Mouse (Mus musculus) hindbrain, postnatal 0 days (tissue): ENCODE measurements around the gene Vmp1. TPM values are rescaled to one million over a fixed set of nuclear protein-coding genes. Genes with fewer than 3 reads are reported as not detected.

Experiments used
- ATAC-seq: fragments of 200-750 bp; cut with Nextera tagmentation; 2 replicates; pipeline ENCODE4 v1.8.0; 2017; ENCODE audit warnings: mild to moderate bottlenecking, moderate TSS enrichment, moderate library complexity
- DNase-seq: peaks from one replicate; pipeline ENCODE4 v3.0.0-alpha.2; 2015; ENCODE audit warnings: low spot score
- H3K27ac ChIP-seq: fragments of 300-500 bp; sonication (generic); 2 replicates; pipeline ENCODE4 v1.5.1; 2014; ENCODE audit warnings: mild to moderate bottlenecking
- H3K27me3 ChIP-seq: fragments of 300-500 bp; sonication (generic); 2 replicates; pipeline ENCODE4 v1.6.1; 2014; ENCODE audit warnings: low read length, mixed read lengths; ENCODE audit not compliant: insufficient read depth
- H3K36me3 ChIP-seq: fragments of 300-500 bp; sonication (generic); 2 replicates; pipeline ENCODE4 v1.6.1; 2014; ENCODE audit warnings: low read length, mixed read lengths; ENCODE audit not compliant: insufficient read depth
- H3K4me1 ChIP-seq: fragments of 300-500 bp; sonication (generic); 2 replicates; pipeline ENCODE4 v1.6.1; 2014; ENCODE audit warnings: antibody characterized with exemption, low read length, mixed read lengths; ENCODE audit not compliant: insufficient read depth
- H3K4me2 ChIP-seq: fragments of 300-500 bp; sonication (generic); 2 replicates; pipeline ENCODE4 v1.6.1; 2014; ENCODE audit warnings: low read depth, mild to moderate bottlenecking, low read length, moderate library complexity, mixed read lengths
- H3K4me3 ChIP-seq: fragments of 300-500 bp; sonication (generic); 2 replicates; pipeline ENCODE4 v1.5.1; 2014; ENCODE audit warnings: low read length
- H3K9ac ChIP-seq: fragments of 300-500 bp; sonication (generic); replicated peaks from 2 replicates; pipeline ENCODE4 v1.6.1; 2014; ENCODE audit warnings: mild to moderate bottlenecking, low read length, moderate library complexity, mixed read lengths
- H3K9me3 ChIP-seq: fragments of 300-500 bp; sonication (generic); 2 replicates; pipeline ENCODE4 v1.6.1; 2016; ENCODE audit warnings: low read length, mixed read lengths
- CTCF ChIP-seq: IDR thresholded peaks from 2 replicates; pipeline ENCODE4 v1.5.1; 2016; ENCODE audit warnings: antibody characterized with exemption, control low read depth, low read depth
- WGBS: fragments of 180-500 bp; shearing (Covaris S2); extraction: QIAGEN DNeasy Blood & Tissue Kit; methylation state at CpG from one replicate; pipeline ENCODE4 v1.1.7; 2014; 5-methylcytosine and 5-hydroxymethylcytosine counted together
- polyA plus RNA-seq: library from polyadenylated mRNA; unstranded; fragments of >200 nt; fragmentation: Nextera tagmentation; extraction: Ambion mirVana; gene quantifications from 2 replicates; pipeline ENCODE4 v1.2.1, GENCODE M21; 2015
- total RNA-seq: library from RNA; depleted of rRNA; stranded (reverse); fragments of >200 nt; gene quantifications from 2 replicates; pipeline ENCODE4 v1.2.3, GENCODE M21; 2014; rRNA removed

Gene Vmp1
- total RNA-seq (31.3 and 51.6 TPM in 2 replicates), polyA plus RNA-seq (128 and 129 TPM in 2 replicates)

DNA sequence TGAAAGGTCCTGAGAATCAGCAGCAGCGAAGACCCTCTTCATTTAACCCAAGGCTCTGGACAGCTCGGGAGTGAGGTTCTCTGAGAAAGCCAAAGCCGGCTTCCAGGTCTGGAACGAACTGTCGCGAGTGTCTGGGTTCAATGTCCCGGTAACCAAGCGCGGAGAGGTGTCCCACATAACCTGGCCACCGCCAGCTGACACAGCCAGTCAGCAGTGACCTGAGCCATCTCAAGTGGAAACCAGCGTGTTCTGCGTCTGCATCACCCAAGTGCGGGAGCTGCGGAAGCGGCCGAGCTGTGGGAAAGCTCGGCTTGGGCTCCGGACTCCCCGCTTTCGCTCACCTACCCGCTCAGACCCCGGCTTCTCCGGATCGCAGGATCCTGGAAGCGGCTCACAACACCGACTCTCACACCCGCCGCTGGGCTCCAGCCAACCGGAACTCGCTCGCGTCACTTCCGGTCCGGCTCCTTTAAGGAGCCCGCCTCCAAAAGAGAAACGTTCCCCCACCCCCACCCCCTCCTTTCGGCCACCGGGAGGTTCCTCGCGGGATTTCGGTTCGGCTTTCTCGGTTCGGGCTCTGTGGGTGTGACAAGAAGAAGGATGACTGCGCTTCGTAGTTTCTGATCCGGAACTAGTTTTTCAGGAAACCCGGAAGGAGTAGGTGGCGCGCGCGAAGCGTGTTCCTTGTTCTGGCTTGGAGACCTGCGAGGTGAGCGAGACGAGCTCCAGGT, at the start of gene Vmp1, which contains the start of gene Ptrh2:
Gene Vmp1, minus strand, starts transcription at position 442 of the 731 bp plus-strand sequence.
Gene Ptrh2, plus strand, starts transcription at position 591 of the 731 bp plus-strand sequence.
- no peaks in the 10 kb centered on the region for H3K9me3 ChIP-seq
- ATAC-seq = peak; percentile 98
- TF ChIP-seq CTCF = no peak
- peak within 1 kb of the TSS; percentile 86 for H3K4me3 ChIP-seq
- peak within 1 kb of the TSS; percentile 88 for H3K9ac ChIP-seq
- under 1% methylated on average over 56 of the region's 56 CpGs for WGBS
- no peaks in the 10 kb centered on the region for H3K36me3 ChIP-seq
- no peaks in the 10 kb centered on the region for H3K27me3 ChIP-seq
- DNase-seq = peak; percentile 98
- peak within 1 kb of the TSS; percentile 88 for H3K27ac ChIP-seq
- peak within 1 kb of the TSS; percentile 80 for H3K4me2 ChIP-seq
- H3K4me1 ChIP-seq = peaks cover 15% of the 10 kb centered on the region

DNA sequence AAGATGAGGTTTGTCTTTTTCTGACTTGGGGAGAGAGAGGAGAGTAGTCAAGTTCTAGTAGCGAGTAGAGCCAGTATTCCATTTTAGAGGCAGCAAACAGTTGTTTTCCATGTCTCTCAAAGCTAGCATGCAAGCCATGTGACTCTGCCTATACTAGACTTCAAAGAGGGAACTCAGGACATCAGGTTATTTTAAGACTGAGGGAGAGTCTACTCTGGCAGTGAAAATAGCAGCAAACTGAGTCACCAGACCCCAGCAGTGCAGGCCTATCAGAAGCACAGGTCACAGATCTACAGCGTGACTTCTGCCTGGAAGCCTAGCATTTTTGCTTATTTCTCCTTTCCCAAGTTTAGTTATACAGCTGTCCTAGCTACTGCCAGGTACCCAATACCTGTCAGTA, 47.8 kb upstream of the Vmp1 start:
- H3K36me3 ChIP-seq = peaks cover 14% of the 10 kb centered on the region
- H3K27me3 ChIP-seq = no peaks in the 10 kb centered on the region
- DNase-seq = no peak
- no peak overlapping the region for H3K9ac ChIP-seq
- no peaks in the 10 kb centered on the region for H3K4me1 ChIP-seq
- H3K9me3 ChIP-seq = no peaks in the 10 kb centered on the region
- 89% methylated on average over 2 of the region's 2 CpGs for WGBS
- TF ChIP-seq CTCF = no peak
- no peak overlapping the region for H3K4me3 ChIP-seq
- H3K4me2 ChIP-seq = no peak overlapping the region
- ATAC-seq = no peak
- no peak overlapping the region for H3K27ac ChIP-seq

DNA sequence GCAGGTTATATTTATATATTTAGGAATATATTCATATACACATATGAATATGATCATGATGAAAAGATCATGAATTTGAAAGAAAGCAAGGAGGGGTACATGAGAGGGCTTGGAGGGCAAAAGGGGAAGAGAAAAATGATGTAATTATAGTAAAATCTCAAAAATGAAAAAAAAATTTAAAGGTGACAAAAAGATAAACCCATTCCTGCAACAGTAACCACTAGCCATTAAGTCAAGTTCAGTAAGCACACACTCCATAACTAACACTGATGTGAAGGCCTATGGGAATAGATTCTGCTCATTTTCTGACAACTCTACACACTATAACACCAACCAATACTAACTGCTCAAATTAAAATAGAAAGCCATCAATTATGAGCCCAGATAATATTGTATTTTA, 42.0 kb upstream of the Vmp1 start:
- no peak for DNase-seq
- TF ChIP-seq CTCF = no peak
- ATAC-seq = no peak
- no peaks in the 10 kb centered on the region for H3K4me1 ChIP-seq
- no peaks in the 10 kb centered on the region for H3K9me3 ChIP-seq
- no peaks in the 10 kb centered on the region for H3K27me3 ChIP-seq
- H3K9ac ChIP-seq = no peak overlapping the region
- H3K4me3 ChIP-seq = no peak overlapping the region
- peaks cover 29% of the 10 kb centered on the region for H3K36me3 ChIP-seq
- no peak overlapping the region for H3K4me2 ChIP-seq
- no peak overlapping the region for H3K27ac ChIP-seq

DNA sequence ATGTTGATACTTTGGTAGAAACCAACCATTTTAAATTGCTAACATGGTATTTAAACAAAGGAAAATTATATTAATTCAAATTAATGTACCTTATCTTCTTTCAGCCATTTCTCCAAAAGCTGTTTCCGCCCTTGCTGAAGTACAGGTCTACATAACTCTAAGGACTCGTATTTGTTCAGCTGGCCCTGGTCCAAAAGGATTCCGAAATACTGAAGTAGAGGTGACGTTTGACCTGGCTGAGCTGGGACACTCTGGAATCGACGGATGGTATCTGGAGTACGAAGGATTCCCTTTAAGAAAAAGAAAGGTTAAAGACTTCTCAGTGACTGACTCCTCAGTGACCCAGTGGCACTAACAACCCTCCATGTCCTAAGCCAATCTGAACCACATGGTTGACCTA, 41.3 kb upstream of the Vmp1 start:
- no peaks in the 10 kb centered on the region for H3K27me3 ChIP-seq
- H3K36me3 ChIP-seq = peaks cover 34% of the 10 kb centered on the region
- no peak for ATAC-seq
- no peak for DNase-seq
- H3K9me3 ChIP-seq = no peaks in the 10 kb centered on the region
- no peak overlapping the region for H3K27ac ChIP-seq
- no peaks in the 10 kb centered on the region for H3K4me1 ChIP-seq
- no peak overlapping the region for H3K9ac ChIP-seq
- H3K4me2 ChIP-seq = no peak overlapping the region
- WGBS = 88% methylated on average over 7 of the region's 7 CpGs
- H3K4me3 ChIP-seq = no peak overlapping the region
- no peak for TF ChIP-seq CTCF

DNA sequence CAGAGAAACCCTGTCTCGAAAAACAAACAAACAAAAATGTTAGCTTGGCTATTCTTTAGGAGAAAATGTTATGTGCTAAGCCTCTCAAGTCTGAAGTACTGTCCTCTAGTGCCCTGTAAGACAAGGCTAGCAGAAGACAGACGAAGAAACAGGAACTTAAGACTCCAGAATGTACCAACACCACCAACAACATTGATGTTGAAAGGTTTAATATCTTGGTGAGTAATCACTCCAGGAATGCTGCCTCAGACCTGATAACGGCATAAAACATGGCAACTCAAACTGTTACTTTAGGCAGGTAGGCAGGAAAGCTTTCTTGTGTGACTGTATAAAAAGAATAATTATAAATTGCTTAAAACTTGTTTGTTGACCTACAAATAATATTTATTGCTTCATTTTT, 40.4 kb upstream of the Vmp1 start:
- no peak overlapping the region for H3K27ac ChIP-seq
- no peaks in the 10 kb centered on the region for H3K27me3 ChIP-seq
- no peak for DNase-seq
- H3K4me3 ChIP-seq = no peak overlapping the region
- H3K9ac ChIP-seq = no peak overlapping the region
- no peak for TF ChIP-seq CTCF
- no peaks in the 10 kb centered on the region for H3K4me1 ChIP-seq
- no peak overlapping the region for H3K4me2 ChIP-seq
- H3K9me3 ChIP-seq = no peaks in the 10 kb centered on the region
- 97% methylated on average over 3 of the region's 3 CpGs for WGBS
- ATAC-seq = no peak
- H3K36me3 ChIP-seq = peaks cover 44% of the 10 kb centered on the region

DNA sequence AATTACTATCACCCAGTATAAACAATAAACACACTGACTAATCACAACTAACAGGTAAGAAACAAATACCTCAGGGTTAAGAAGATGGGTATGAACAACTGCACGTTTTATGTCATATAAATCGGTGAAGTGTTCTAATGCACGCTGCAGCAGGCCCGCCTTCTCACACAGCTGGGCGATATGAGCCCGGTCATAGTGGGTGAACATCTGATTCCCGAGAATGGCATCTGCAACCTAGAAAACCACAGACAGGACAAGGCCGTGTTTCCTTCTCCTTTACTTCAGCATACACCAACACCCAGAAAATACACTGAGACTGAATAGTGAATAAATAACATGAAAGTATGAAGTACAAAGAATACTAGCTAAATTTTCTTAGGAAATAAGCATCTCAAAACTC, 35.8 kb upstream of the Vmp1 start:
- H3K27me3 ChIP-seq = no peaks in the 10 kb centered on the region
- no peak overlapping the region for H3K9ac ChIP-seq
- no peak overlapping the region for H3K4me3 ChIP-seq
- H3K27ac ChIP-seq = no peak overlapping the region
- H3K4me1 ChIP-seq = no peaks in the 10 kb centered on the region
- H3K4me2 ChIP-seq = no peak overlapping the region
- peaks cover 49% of the 10 kb centered on the region for H3K36me3 ChIP-seq
- ATAC-seq (no peak), DNase-seq (no peak)
- 88% methylated on average over 8 of the region's 8 CpGs for WGBS
- no peak for TF ChIP-seq CTCF
- no peaks in the 10 kb centered on the region for H3K9me3 ChIP-seq

DNA sequence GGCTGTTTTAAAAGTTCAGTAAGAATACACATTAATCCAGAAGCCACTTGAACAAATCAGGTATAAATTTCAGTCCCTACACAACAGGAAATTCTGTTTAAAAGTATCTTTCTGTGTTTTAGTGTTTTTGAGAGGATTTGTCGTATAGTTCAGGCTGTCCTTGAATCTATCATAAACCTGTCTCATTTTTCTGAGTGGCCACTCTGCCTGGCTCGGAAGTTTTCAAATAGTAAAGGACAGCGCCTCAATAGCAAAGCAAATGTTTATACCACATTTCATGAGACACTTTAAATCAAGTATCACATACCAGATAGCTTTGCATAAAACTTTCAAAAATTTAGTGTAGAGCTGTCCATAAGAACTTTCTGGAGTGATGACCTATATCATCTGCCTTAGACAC, 34.7 kb upstream of the Vmp1 start:
- no peak for ATAC-seq
- DNase-seq = no peak
- no peak overlapping the region for H3K9ac ChIP-seq
- H3K4me1 ChIP-seq = no peaks in the 10 kb centered on the region
- WGBS = 95% methylated on average over 3 of the region's 3 CpGs
- no peaks in the 10 kb centered on the region for H3K9me3 ChIP-seq
- no peak overlapping the region for H3K4me2 ChIP-seq
- H3K27me3 ChIP-seq = no peaks in the 10 kb centered on the region
- peaks cover 43% of the 10 kb centered on the region for H3K36me3 ChIP-seq
- H3K4me3 ChIP-seq = no peak overlapping the region
- TF ChIP-seq CTCF = no peak
- no peak overlapping the region for H3K27ac ChIP-seq
